Mouse (Mus musculus) E14TG2a.4 (cell line): Measurements from ENCODE around the gene Msln.

ENCODE experiments used
- H3K27me3 ChIP-seq: 2 replicates; pipeline ENCODE4 v1.6.1; 2014; ENCODE audit warnings: low read length, control low read depth; ENCODE audit not compliant: insufficient read depth
- H3K36me3 ChIP-seq: 2 replicates; pipeline ENCODE4 v1.6.1; 2014; ENCODE audit warnings: low read length, control low read depth; ENCODE audit not compliant: insufficient read depth
- H3K4me1 ChIP-seq: replicated peaks from 2 replicates; pipeline ENCODE4 v1.6.1; 2014; ENCODE audit warnings: low read depth, low read length, control low read depth
- H3K4me3 ChIP-seq: replicated peaks from 2 replicates; pipeline ENCODE4 v1.5.1; 2014; ENCODE audit warnings: mild to moderate bottlenecking, low read length
- H3K9me3 ChIP-seq: 2 replicates; pipeline ENCODE4 v1.6.1; 2014; ENCODE audit warnings: low read length, control low read depth
- CTCF ChIP-seq: conservative IDR thresholded peaks from 2 replicates; pipeline ENCODE4 v1.5.1; 2014; ENCODE audit warnings: low read length
- NANOG ChIP-seq: IDR thresholded peaks from 2 replicates; pipeline ENCODE4 v1.6.1; 2014; ENCODE audit warnings: borderline replicate concordance, low read length, mixed read lengths
- POU5F1 ChIP-seq: IDR thresholded peaks from 2 replicates; pipeline ENCODE4 v1.6.1; 2014; ENCODE audit warnings: low read length, borderline replicate concordance

Msln gene

DNA sequence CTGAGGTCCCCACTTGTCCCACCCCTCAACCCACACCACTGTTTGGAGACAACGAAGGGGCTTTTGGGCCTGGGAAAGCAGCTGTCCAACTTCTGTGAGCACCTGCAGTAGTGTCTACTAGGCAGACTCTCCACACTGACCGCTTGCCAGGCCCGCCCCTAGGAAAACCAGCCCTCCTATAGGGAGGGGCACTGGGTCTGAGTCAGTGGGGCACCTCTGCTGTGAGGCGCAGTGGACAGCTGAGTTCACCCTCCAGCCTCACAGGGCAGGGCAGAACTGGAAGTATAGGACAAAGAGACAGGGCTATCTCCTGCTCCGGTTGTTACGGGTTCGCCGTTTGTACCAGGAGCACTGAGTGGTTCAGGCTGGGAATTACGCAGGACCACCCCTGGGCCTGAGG, at the start of gene Msln:
TSS of gene Msln (minus strand) at position 138 of the 400 bp plus-strand sequence.
- Histone ChIP-seq H3K36me3 (no peaks in the 10 kb centered on the region), H3K27me3 (0 out of 2 replicates have a peak, but pooled peaks cover 4% of the 10 kb centered on the region), H3K9me3 (no peaks in the 10 kb centered on the region), H3K4me1 (peaks cover 81% of the 10 kb centered on the region), H3K4me3 (peak within 1 kb of the TSS; percentile 17; the same call in 1 of the 2 replicates)
- TF ChIP-seq NANOG: no peak
- TF ChIP-seq CTCF: no peak
- no peak for TF ChIP-seq POU5F1

DNA sequence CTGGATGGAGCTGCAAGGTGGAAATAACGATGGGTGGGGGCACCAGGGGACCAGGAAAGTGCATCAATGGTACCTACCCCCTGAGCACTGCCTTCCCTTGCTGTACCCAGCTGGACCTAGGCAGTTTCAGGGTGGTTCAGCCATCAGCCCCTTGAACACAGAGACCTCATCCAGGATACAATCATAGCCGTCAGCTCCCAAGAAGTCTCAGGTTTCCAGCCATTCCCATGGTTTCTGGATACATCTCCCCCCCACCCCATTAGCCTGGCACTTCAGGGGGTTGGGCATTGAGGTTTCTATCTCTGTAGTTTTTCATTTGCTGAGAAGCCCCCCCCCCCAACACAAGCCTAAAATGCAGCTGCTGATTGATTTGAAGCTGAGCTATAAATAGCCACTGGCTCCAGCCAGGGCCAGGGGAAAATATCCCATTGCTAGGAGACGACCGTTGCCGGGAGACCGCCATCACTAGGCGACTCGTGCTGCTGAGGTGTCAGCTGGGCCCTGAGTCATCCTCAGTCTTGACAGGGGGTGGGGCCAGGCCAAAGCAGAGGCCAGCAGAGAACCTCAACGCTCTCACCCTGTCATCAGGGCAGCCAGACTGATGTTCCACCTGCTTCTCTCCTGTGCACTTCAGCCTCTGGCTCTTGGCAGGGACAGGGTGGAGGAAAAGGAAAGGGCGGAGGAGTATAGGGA, 48.8 kb upstream of the Msln start:
- TF ChIP-seq CTCF: no peak
- TF ChIP-seq NANOG: no peak
- TF ChIP-seq POU5F1: no peak
- Histone ChIP-seq H3K4me1 (peaks cover 13% of the 10 kb centered on the region), H3K4me3 (no peak overlapping the region), H3K36me3 (no peaks in the 10 kb centered on the region), H3K9me3 (no peaks in the 10 kb centered on the region), H3K27me3 (peaks cover 41% of the 10 kb centered on the region)

DNA sequence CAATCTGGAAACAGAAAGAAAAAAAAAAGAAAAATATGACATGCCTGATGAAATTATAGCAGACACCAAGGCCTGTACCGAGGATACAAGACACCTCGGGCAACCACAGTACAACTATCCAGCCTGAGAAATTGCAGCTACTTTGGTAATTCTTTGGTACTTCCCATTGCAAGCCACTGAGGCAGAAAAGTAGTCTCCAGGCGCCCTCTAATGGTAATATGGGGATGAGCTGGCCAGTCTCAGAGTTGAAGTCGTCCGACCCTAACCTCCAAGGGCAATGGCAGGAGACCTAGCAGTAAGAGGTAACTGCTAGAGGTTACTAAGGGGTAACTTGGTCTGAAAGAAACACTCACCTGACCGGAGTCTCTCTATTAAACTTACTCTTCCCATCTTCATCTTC, 46.9 kb upstream of the Msln start:
- Histone ChIP-seq H3K9me3 (no peaks in the 10 kb centered on the region), H3K27me3 (peaks cover 39% of the 10 kb centered on the region), H3K4me3 (no peak overlapping the region), H3K4me1 (peaks cover 21% of the 10 kb centered on the region), H3K36me3 (no peaks in the 10 kb centered on the region)
- TF ChIP-seq CTCF (peak; percentile 79), POU5F1 (no peak)

DNA sequence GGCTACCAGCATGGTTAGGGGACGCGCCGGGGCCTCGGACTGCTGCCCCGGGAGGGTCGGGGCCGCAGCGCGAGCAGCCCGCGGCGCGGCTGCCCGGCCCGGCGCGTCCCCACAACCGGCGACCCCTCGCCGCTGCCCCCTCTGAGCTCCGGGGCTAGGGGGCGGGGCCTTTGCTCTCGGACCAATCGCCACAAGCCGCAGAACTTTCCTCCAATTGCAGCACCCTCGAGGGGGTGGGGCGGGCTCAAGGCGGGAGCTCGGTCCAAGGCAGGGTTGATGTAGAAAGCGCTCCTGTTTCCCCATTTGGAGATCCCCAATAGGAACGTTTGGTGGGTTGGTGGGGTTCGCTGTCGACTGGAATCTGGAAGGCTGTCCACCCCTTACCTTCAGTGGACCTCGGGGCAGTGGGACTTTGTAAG, 42.8 kb upstream of the Msln start, which contains the start of gene Metrn:
TSS of gene Metrn (minus strand) at position 186 of the 419 bp plus-strand sequence.
- peaks cover 12% of the 10 kb centered on the region for H3K36me3 ChIP-seq
- no peak for TF ChIP-seq CTCF
- TF ChIP-seq NANOG: no peak
- no peak for TF ChIP-seq POU5F1
- no peaks in the 10 kb centered on the region for H3K9me3 ChIP-seq
- peaks cover 52% of the 10 kb centered on the region for H3K4me1 ChIP-seq
- peaks cover 21% of the 10 kb centered on the region for H3K27me3 ChIP-seq
- H3K4me3 ChIP-seq: peak within 1 kb of the TSS; percentile 88

DNA sequence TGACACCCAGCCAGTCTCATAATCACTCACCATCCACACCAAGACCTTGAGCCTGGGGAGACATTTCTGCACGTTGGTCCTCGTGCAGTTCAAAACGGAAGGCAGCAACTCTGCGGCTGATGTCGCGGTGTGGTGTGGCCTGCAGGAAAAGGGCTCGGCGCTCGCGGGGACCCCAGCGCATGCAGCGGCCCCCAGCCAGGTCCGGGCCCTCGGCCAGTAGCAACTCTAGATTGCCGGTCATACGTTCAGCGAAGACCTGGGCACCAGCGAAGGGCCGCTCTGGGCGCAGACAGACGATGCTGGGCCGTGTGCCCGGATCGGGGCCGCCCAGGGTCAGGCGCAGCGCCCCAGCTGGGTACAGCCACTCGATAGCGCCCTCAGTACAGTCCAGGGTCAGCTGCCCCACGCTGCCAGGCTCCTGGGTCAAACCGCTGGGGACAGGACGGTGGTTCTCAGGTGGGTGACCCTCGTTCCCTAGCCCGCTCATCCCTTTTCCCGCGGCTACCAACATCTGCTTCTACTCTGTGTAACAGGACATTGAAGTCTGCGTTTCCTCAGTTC, 42.1 kb upstream of the Msln start:
- Histone ChIP-seq H3K27me3 (peaks cover 15% of the 10 kb centered on the region), H3K4me1 (peaks cover 55% of the 10 kb centered on the region), H3K9me3 (no peaks in the 10 kb centered on the region), H3K4me3 (peak overlapping the region; percentile 88), H3K36me3 (peaks cover 12% of the 10 kb centered on the region)
- TF ChIP-seq NANOG (no peak), CTCF (no peak), POU5F1 (no peak)

DNA sequence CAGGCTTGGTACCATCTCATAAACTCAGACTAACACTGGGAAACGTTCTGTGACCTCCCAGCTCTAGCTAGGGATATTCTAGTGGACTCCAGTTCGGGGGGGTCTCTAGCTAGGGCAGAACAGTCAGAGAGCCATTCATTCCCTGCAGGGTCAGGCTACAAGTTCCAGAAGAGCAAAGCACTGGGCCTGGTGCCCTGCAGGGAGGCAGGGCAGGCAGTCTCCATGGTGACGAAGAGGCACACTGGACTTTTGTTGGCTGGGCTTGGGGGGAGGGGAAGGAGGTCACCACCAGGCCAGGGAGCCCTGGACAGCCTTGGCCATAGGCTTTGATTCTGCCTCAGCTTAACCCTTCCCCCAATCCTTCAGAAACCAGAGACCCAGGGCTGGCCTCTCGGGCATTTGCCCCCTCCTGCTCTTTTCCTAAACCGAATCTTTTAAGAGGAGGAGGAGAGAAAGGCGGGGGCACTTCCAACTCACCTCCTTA, 41.5 kb upstream of the Msln start, which contains the start of gene AC134908.4:
TSS of gene AC134908.4 (minus strand) at position 51 of the 484 bp plus-strand sequence.
- TF ChIP-seq POU5F1: no peak
- no peak for TF ChIP-seq NANOG
- no peak for TF ChIP-seq CTCF
- H3K4me1 ChIP-seq: peaks cover 61% of the 10 kb centered on the region

DNA sequence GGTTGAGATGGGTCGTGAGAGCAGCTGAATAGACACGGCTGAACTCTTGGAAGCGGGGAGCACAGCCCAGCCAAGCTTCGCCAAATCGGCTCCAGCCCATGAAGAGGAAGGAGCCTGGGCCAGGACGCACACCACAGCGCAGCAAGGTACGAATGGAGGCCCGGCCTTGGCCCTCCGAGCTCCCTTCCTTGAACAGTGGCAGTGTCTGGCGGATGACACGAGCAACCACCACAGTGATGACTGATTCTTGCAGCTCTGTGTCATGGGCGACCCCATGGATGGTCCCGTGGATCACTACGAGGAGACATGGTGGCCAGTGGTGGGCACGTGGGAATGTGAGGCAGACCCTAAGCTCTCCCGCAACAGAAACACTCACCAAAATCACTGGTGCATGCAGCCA, 40.8 kb upstream of the Msln start:
- Histone ChIP-seq H3K9me3 (no peaks in the 10 kb centered on the region), H3K4me3 (peak overlapping the region; percentile 88; the same call in 1 of the 2 replicates), H3K36me3 (peaks cover 18% of the 10 kb centered on the region), H3K27me3 (peaks cover 14% of the 10 kb centered on the region), H3K4me1 (peaks cover 64% of the 10 kb centered on the region)
- TF ChIP-seq POU5F1: no peak

More for the DNA sequence above, 41.5 kb upstream of the Msln start, which contains the start of gene AC134908.4:
- peak within 1 kb of the TSS; percentile 88 for H3K4me3 ChIP-seq
- no peaks in the 10 kb centered on the region for H3K9me3 ChIP-seq
- peaks cover 14% of the 10 kb centered on the region for H3K36me3 ChIP-seq
- peaks cover 14% of the 10 kb centered on the region for H3K27me3 ChIP-seq

DNA sequence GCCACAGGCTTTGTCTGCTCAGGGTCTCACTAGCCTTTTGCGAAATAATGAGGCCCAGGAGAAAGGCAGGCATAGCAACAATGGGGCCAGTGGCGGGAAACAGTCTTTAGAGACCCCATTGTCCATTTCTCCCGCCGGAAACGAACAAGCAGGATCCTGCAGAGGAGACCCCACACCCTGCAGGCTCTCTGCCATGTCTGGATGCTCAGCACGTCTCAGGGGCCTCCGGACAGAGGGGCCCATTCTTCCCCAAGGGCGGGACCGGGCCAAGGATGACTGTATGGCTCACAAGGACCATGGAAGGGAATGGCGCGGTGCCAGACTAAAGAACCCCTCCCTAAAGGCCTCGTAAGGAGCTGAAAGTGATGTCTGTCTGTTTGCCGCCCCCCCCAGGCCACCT, 40.0 kb upstream of the Msln start:
- peak overlapping the region; percentile 41 for H3K4me3 ChIP-seq
- H3K36me3 ChIP-seq: peaks cover 26% of the 10 kb centered on the region
- no peaks in the 10 kb centered on the region for H3K9me3 ChIP-seq
- peaks cover 64% of the 10 kb centered on the region for H3K4me1 ChIP-seq
- peaks cover 14% of the 10 kb centered on the region for H3K27me3 ChIP-seq
- TF ChIP-seq CTCF (no peak), POU5F1 (no peak), NANOG (no peak)

DNA sequence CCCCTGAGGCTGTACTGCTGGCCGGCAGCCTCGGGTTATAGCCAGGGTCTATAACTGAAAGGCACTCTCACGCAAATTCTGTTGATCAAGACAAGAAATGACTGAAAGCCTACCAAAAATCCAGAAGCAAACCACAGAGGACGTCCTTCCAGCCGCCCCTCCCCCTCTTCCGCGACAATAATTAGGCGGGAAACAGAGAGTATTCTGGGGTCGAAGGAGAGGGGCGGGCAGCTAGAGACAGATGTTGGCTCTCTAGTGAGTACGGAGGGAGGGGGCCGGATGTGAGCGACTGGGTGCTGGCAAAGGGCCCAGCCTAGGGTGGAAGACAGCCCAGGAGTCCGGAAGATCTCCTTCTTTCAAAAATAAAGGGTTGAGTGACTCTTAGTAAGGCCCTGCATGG, 38.4 kb upstream of the Msln start, which contains the start of gene Fam173a:
TSS of gene Fam173a (minus strand) at position 287 of the 400 bp plus-strand sequence.
- no peak for TF ChIP-seq CTCF
- TF ChIP-seq NANOG: no peak
- no peak for TF ChIP-seq POU5F1
- Histone ChIP-seq H3K27me3 (peaks cover 14% of the 10 kb centered on the region), H3K36me3 (peaks cover 39% of the 10 kb centered on the region), H3K9me3 (no peaks in the 10 kb centered on the region), H3K4me1 (peaks cover 64% of the 10 kb centered on the region), H3K4me3 (peak within 1 kb of the TSS; percentile 91)
